Mouse (Mus musculus): ENCODE data around the gene Hspb3.

GRCm38 (mm10) chr13:113622122-113622864, 41.2 kb downstream of the Hspb3 start:
- TF ChIP-seq CTCF (IDR thresholded peaks at IDR 0.05; ENCODE audit: insufficient read depth, low read depth, low read length) (no peak), POLR2A (IDR thresholded peaks at IDR 0.05; ENCODE audit: insufficient read depth, low read depth, low read length) (no peak)

Measured in olfactory bulb, adult 2 months (tissue).